Mouse (Mus musculus) liver, postnatal 0 days (tissue): Measurements from ENCODE around the gene Ftcd.

Experiments used
- CTCF ChIP-seq: sonication (generic); IDR thresholded peaks from 2 replicates; pipeline ENCODE4 v1.5.1; 2016; ENCODE audit warnings: antibody characterized with exemption, low read depth
- EP300 ChIP-seq: IDR thresholded peaks from 2 replicates; pipeline ENCODE4 v1.6.1; 2016; ENCODE audit warnings: antibody characterized with exemption, low read depth, mild to moderate bottlenecking

- no peak for TF ChIP-seq CTCF
- no peak for TF ChIP-seq EP300
These were observed 55.2 kb downstream of the Ftcd start for GRCm38 (mm10) chr10:76630657-76631056.
